In the genomic region with DNA sequence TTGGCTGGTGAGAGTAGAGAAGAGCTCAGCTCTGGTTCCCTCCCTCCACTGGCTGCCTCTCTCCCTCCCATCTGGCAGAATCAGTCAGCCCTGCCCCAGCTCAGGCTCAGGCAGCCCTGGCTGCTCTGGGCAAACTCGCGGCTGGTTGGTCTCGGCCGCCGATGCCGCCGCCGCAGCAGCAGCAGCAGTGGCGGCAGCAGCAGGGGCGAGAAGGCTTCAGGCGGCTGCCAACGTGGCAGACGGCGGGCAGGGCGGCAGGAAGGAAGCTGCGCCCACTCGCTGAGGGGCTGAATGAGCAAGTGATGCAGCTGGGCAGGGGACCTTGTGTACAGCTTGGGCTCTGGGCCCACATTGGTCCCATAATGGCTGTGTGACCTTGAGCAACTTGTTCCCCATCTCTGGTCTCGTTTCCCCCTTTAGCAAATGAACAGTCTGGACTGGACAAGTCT, we compare ENCODE assay signal across 8 mouse cellular contexts. TPM values are rescaled to one million over a fixed set of nuclear protein-coding genes. Genes with fewer than 3 reads are reported as not detected.
DNase-seq lines count a peak whose midpoint lies in the region; ATAC-seq and TF ChIP-seq lines count a peak whose summit lies in the region.

No protein-coding gene starts in this region.

- intact Hi-C loops in heart, postnatal 10 days (cut with DNase I): loop anchor here (5.0 kb wide), 1 partner anchor 35 kb away; no protein-coding TSS in a partner anchor

- H3K4me2 ChIP-seq in embryonic facial prominence, embryonic 13.5 days: peak overlapping the region; percentile 51

- peak overlapping the region; percentile 97 for H3K27ac ChIP-seq in embryonic facial prominence, embryonic 13.5 days

- H3K9ac ChIP-seq in embryonic facial prominence, embryonic 13.5 days: peak overlapping the region; percentile 65

- H3K4me3 ChIP-seq in E14TG2a.4 (replicated peaks; ENCODE audit: low read length): peak overlapping the region; percentile 79
- H3K4me3 ChIP-seq in embryonic facial prominence, embryonic 13.5 days: peak overlapping the region; percentile 23; the same call in 1 of the 2 replicates

- ATAC-seq in embryonic facial prominence, embryonic 13.5 days (ENCODE audit: insufficient number of reproducible peaks, insufficient read depth, low FRiP score, low TSS enrichment, low read depth): no peak

- WGBS in embryonic facial prominence, embryonic 13.5 days: 8% methylated on average over 18 of the region's 18 CpGs

- H3K9me3 ChIP-seq in E14TG2a.4 (ENCODE audit: low read length): peaks cover 6% of the 10 kb centered on the region; the same call in 1 of the 2 replicates
- no peaks in the 10 kb centered on the region for H3K9me3 ChIP-seq in embryonic facial prominence, embryonic 13.5 days

- H3K27me3 ChIP-seq in E14TG2a.4 (ENCODE audit: insufficient read depth, low read length): no peaks in the 10 kb centered on the region
- no peaks in the 10 kb centered on the region for H3K27me3 ChIP-seq in embryonic facial prominence, embryonic 13.5 days

- no peaks in the 10 kb centered on the region for H3K36me3 ChIP-seq in E14TG2a.4 (ENCODE audit: insufficient read depth, low read length)
- no peaks in the 10 kb centered on the region for H3K36me3 ChIP-seq in embryonic facial prominence, embryonic 13.5 days

- peak; percentile 69 to 70 for DNase-seq in B cell, adult 2 months
- peak; percentile 70 to 72 for DNase-seq in heart, postnatal 10 days
- DNase-seq in kidney, postnatal 14 days: peak; percentile 78
- DNase-seq in lung, postnatal 14 days: peak; percentile 52
- DNase-seq in right cerebral cortex, postnatal 14 days: peak; percentile 58
- DNase-seq in urinary bladder, postnatal 10 days (ENCODE audit: low spot score): no peak

- TF ChIP-seq CTCF in E14TG2a.4 (conservative IDR thresholded peaks at IDR 0.05; ENCODE audit: low read length): no peak

- peaks cover 74% of the 10 kb centered on the region for H3K4me1 ChIP-seq in E14TG2a.4 (replicated peaks; ENCODE audit: low read depth, low read length)
- H3K4me1 ChIP-seq in embryonic facial prominence, embryonic 13.5 days: peaks cover 73% of the 10 kb centered on the region

RNA-seq across cellular contexts. Expression of a gene that starts 37.8 kb away (rescaled TPM):
- polyA plus RNA-seq in embryonic facial prominence, embryonic 13.5 days (2015; fragmentation: Nextera tagmentation; extraction: Ambion mirVana): 118 and 142 TPM in 2 replicates
- 100 to 1,000 TPM; 134 to 164 TPM for total RNA-seq in heart, postnatal 10 days (2021)
